In the genomic region with DNA sequence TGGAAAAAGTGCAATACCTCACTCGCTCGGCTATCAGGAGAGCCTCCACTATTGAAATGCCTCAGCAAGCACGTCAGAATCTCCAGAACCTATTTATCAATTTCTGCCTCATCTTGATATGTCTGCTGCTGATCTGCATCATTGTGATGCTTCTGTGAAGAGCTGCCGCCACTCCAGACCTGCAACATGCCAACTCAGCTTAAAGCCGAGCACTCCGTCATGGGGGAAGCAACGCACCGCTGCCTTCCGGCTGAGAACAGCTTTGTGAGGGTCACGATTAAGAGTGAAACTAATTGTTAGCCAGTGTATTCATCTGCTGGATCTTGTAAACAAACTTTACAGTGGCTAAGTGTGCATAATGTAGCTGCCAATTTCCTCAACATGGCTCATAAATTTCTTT, we compare ENCODE assay signal across 13 mouse cellular contexts. TPM values are rescaled to one million over a fixed set of nuclear protein-coding genes. Genes with fewer than 3 reads are reported as not detected.
A peak's percentile ranks its signal among the peaks of the same experiment; 100 is the strongest.
DNase-seq lines count a peak whose midpoint lies in the region; ATAC-seq and TF ChIP-seq lines count a peak whose summit lies in the region.
"Had no signal": no experiment of that assay in that cellular context is flagged by ENCODE, and none has a peak within 500 bp of the region (broad histone marks: within the 10 kb centered on the region; RNA-seq: fewer than 3 reads in every experiment).

No protein-coding gene starts in this region.

- H3K36me3 ChIP-seq in kidney, adult 2 months (ENCODE audit: control insufficient read depth, insufficient read depth, low read length), result no peaks in the 10 kb centered on the region; the same call in 1 of the 2 replicates
- peaks cover 2 to 10% of the 10 kb centered on the region in 2 experiments for H3K36me3 ChIP-seq in CH12.LX (replicated peaks in 1 of 2; ENCODE audit: control insufficient read depth in 1 of 2, insufficient read depth in 1 of 2, low read length in 1 of 2)
- H3K36me3 ChIP-seq in intestine, embryonic 16.5 days (ENCODE audit: control insufficient read depth, insufficient read depth, low read length), result no peaks in the 10 kb centered on the region

- H3K4me1 ChIP-seq in kidney, adult 2 months (ENCODE audit: control insufficient read depth, insufficient read depth, low read length), result no peaks in the 10 kb centered on the region; the same call in 1 of the 2 replicates
- peaks cover 4 to 43% of the 10 kb centered on the region in 2 experiments; a peak in 3 of 4 replicates for H3K4me1 ChIP-seq in CH12.LX (ENCODE audit: control insufficient read depth in 1 of 2, insufficient read depth in 2 of 2)
- H3K4me1 ChIP-seq in intestine, embryonic 16.5 days (ENCODE audit: control insufficient read depth, insufficient read depth, low read length), result peaks cover 9% of the 10 kb centered on the region
- H3K4me1 ChIP-seq: embryonic facial prominence, embryonic 13.5 days had no signal

- peak overlapping the region; percentile 69; the same call in 1 of the 2 replicates for H3K4me2 ChIP-seq in CH12.LX (ENCODE audit: insufficient read depth, low read depth, poor library complexity, severe bottlenecking)
- H3K4me2 ChIP-seq in intestine, embryonic 16.5 days (ENCODE audit: low read depth, low read length), result peak overlapping the region; percentile 22; the same call in 1 of the 2 replicates
- H3K4me2 ChIP-seq: embryonic facial prominence, embryonic 13.5 days; forebrain, embryonic 15.5 days had no signal

- intact Hi-C loops in left cerebral cortex, postnatal 10 days (cut with DNase I), result loop anchor here (10.0 kb wide), 1 partner anchor 251 kb away; a partner anchor contains a TSS

- peak overlapping the region; percentile 20; the same call in 1 of the 2 replicates for H3K9ac ChIP-seq in CH12.LX (ENCODE audit: insufficient read depth, low read depth)
- H3K9ac ChIP-seq in intestine, embryonic 16.5 days (ENCODE audit: low read depth, low read length), result no peak overlapping the region
- H3K9ac ChIP-seq: embryonic facial prominence, embryonic 13.5 days; forebrain, embryonic 15.5 days had no signal

- ATAC-seq in intestine, embryonic 16.5 days, result no peak
- ATAC-seq: forebrain, embryonic 15.5 days; hindbrain, embryonic 16.5 days had no signal

- peak; percentile 44; the same call in 1 of the 2 replicates for TF ChIP-seq EP300 in CH12.LX (IDR thresholded peaks at IDR 0.05; ENCODE audit: low read length)

- H3K79me2 ChIP-seq in CH12.LX (replicated peaks; ENCODE audit: control insufficient read depth, extremely low read depth, insufficient read depth, poor library complexity, severe bottlenecking), result peaks cover 11% of the 10 kb centered on the region

- TF ChIP-seq CTCF in kidney, adult 2 months (conservative IDR thresholded peaks at IDR 0.05; ENCODE audit: insufficient read depth, insufficient read length, low read depth, low read length), result no peak
- TF ChIP-seq CTCF in CH12.LX (conservative IDR thresholded peaks at IDR 0.05 in 1 of 2, IDR thresholded peaks at IDR 0.05 in 1 of 2; ENCODE audit: low read depth in 2 of 2, low read length in 2 of 2), result no peak

- no peak for TF ChIP-seq POLR2A in kidney, adult 2 months (IDR thresholded peaks at IDR 0.05; ENCODE audit: low read depth, low read length)
- no peak for TF ChIP-seq POLR2A in CH12.LX (IDR thresholded peaks at IDR 0.05; ENCODE audit: low read depth, low read length)

- peak; percentile 34 for DNase-seq in kidney, adult 2 months
- DNase-seq in kidney, postnatal 14 days, result no peak
- DNase-seq in A20 (ENCODE audit: low read depth, low spot score) (peak; percentile 85), CH12.LX (ENCODE audit: extremely low read depth) (peak; percentile 71), MN1 (ENCODE audit: low spot score) (no peak)
- DNase-seq in left cerebral cortex, postnatal 10 days (ENCODE audit: extremely low spot score in 1 of 2, low spot score in 2 of 2), result no peak
- no peak for DNase-seq in cerebellum, adult 9-11 months
- DNase-seq: cerebellum, adult 2 months had no signal

- TF ChIP-seq RAD21 in CH12.LX (IDR thresholded peaks at IDR 0.05; ENCODE audit: low read depth, low read length), result no peak

- WGBS in kidney, adult 2 months, result 42% methylated on average over 10 of the region's 10 CpGs
- 59% methylated on average over 10 of the region's 10 CpGs for WGBS in intestine, embryonic 16.5 days

- H3K27me3 ChIP-seq in kidney, adult 2 months (replicated peaks; ENCODE audit: control insufficient read depth, insufficient read depth, low read length), result no peaks in the 10 kb centered on the region
- no peaks in the 10 kb centered on the region for H3K27me3 ChIP-seq in CH12.LX (replicated peaks)
- H3K27me3 ChIP-seq in intestine, embryonic 16.5 days (replicated peaks; ENCODE audit: control insufficient read depth, insufficient read depth, low read length), result no peaks in the 10 kb centered on the region
- H3K27me3 ChIP-seq: embryonic facial prominence, embryonic 13.5 days; forebrain, embryonic 15.5 days had no signal

- dilution Hi-C loops in CH12.LX (cut with MboI; ENCODE audit: extremely low pct_ligation_motif_present, extremely low pct_unique_long_range_greater_than_20kb, low sequenced_read_pairs), result no loop called here

- H3K4me3 ChIP-seq in kidney, adult 2 months (ENCODE audit: insufficient read depth, low read depth, low read length), result peak overlapping the region; percentile 35; the same call in 1 of the 2 replicates
- H3K4me3 ChIP-seq in CH12.LX (replicated peaks in 1 of 3; ENCODE audit: low read depth in 2 of 3, low read length in 2 of 3, poor library complexity in 1 of 3), result peak overlapping the region; percentile 19 to 39 (median 27)
- H3K4me3 ChIP-seq in intestine, embryonic 16.5 days (ENCODE audit: low read length), result no peak overlapping the region
- H3K4me3 ChIP-seq: embryonic facial prominence, embryonic 13.5 days; forebrain, embryonic 15.5 days had no signal

- no peak overlapping the region for H3K27ac ChIP-seq in kidney, adult 2 months (ENCODE audit: insufficient read depth, low read depth, low read length)
- H3K27ac ChIP-seq in CH12.LX (ENCODE audit: insufficient read depth, low read depth), result no peak overlapping the region
- H3K27ac ChIP-seq in intestine, embryonic 16.5 days (ENCODE audit: low read length), result no peak overlapping the region
- H3K27ac ChIP-seq: embryonic facial prominence, embryonic 13.5 days; forebrain, embryonic 15.5 days; macrophage had no signal

- in situ Hi-C loops in CH12.LX (cut with MboI; ENCODE audit: low pct_ligation_motif_present, low pct_unique_long_range_greater_than_20kb, low sequenced_read_pairs), result loop anchor here (10.0 kb wide), 1 partner anchor 239 kb away; no protein-coding TSS in a partner anchor

- no peaks in the 10 kb centered on the region for H3K9me3 ChIP-seq in CH12.LX (replicated peaks; ENCODE audit: low read length)
- H3K9me3 ChIP-seq in intestine, embryonic 16.5 days (ENCODE audit: control insufficient read depth, low read length), result no peaks in the 10 kb centered on the region
- H3K9me3 ChIP-seq: embryonic facial prominence, embryonic 13.5 days; forebrain, embryonic 15.5 days had no signal

TF ChIP-seq in CH12.LX, 34 proteins besides CTCF, POLR2A, EP300 and RAD21:
- TF ChIP-seq BHLHE40 (IDR thresholded peaks at IDR 0.05; ENCODE audit: low read depth, low read length) (peak; percentile 51; the same call in 1 of the 2 replicates), ETS1 (conservative IDR thresholded peaks at IDR 0.05; ENCODE audit: low read depth, low read length) (peak; percentile 52; the same call in 1 of the 2 replicates), KAT2A (IDR thresholded peaks at IDR 0.05; ENCODE audit: insufficient replicate concordance, low read length) (no peak), JUN (IDR thresholded peaks at IDR 0.05; ENCODE audit: insufficient read depth, low read depth, low read length) (no peak), ZMIZ1 (IDR thresholded peaks at IDR 0.05; ENCODE audit: low read depth, low read length) (no peak), JUND (conservative IDR thresholded peaks at IDR 0.05; ENCODE audit: low read depth, low read length) (no peak), IRF4 (IDR thresholded peaks at IDR 0.05; ENCODE audit: low read depth, low read length) (peak; percentile 60), ELF1 (IDR thresholded peaks at IDR 0.05; ENCODE audit: low read depth, low read length) (peak; percentile 43; the same call in 1 of the 2 replicates), MAFK (IDR thresholded peaks at IDR 0.05; ENCODE audit: insufficient replicate concordance, low read length) (peak; percentile 91), HCFC1 (IDR thresholded peaks at IDR 0.05; ENCODE audit: low read depth, low read length) (0 out of 2 replicates have a peak, but pooled peaks have one; percentile 21), MXI1 (IDR thresholded peaks at IDR 0.05; ENCODE audit: low read depth, low read length) (no peak), MEF2A (IDR thresholded peaks at IDR 0.05; ENCODE audit: borderline replicate concordance, low read depth, low read length) (no peak), RCOR1 (conservative IDR thresholded peaks at IDR 0.05; ENCODE audit: low read depth, low read length) (no peak), NELFE (IDR thresholded peaks at IDR 0.05; ENCODE audit: low read depth, low read length) (no peak)

RNA-seq across cellular contexts. Expression of a gene that starts 6.4 kb away (rescaled TPM):
- 5.5 and 10.8 TPM in 2 replicates for polyA plus RNA-seq in kidney, adult 2 months (2012; rRNA removed)
- total RNA-seq in CH12.LX (2012; rRNA removed) (0.17 TPM in 1 of 2 replicates, not detected in the other), CH12.LX (2014; rRNA removed) (not detected in 2 replicates)
- not detected in 2 replicates for polyA plus RNA-seq in CH12.LX (2012; ENCODE audit: insufficient read length, low read depth)
- 0.91 and 1.2 TPM in 2 replicates for polyA plus RNA-seq in intestine, embryonic 16.5 days (2015; fragmentation: Nextera tagmentation; extraction: Ambion mirVana)
- 1 to 10 TPM; 1.1 to 3.1 TPM for total RNA-seq in left cerebral cortex, postnatal 10 days (2021)
- polyA plus RNA-seq: macrophage had no signal

RNA-seq across cellular contexts. Expression of a gene that starts 35.9 kb away (rescaled TPM):
- 1.7 and 2.3 TPM in 2 replicates for polyA plus RNA-seq in kidney, adult 2 months (2012; rRNA removed)
- total RNA-seq in CH12.LX (2012; rRNA removed) (4.3 and 5.7 TPM in 2 replicates), CH12.LX (2014; rRNA removed) (4.2 and 4.3 TPM in 2 replicates)
- polyA plus RNA-seq in CH12.LX (2012; ENCODE audit: insufficient read length, low read depth), result 4.4 and 5.0 TPM in 2 replicates
- polyA plus RNA-seq in intestine, embryonic 16.5 days (2015; fragmentation: Nextera tagmentation; extraction: Ambion mirVana), result 1.3 and 1.8 TPM in 2 replicates
- 10 to 100 TPM; 16.8 to 17.8 TPM for total RNA-seq in left cerebral cortex, postnatal 10 days (2021)

Comparison
In these comparisons a context has a peak if more than half of its experiments do, and no peak if none do; other contexts are left out.
1. DNase-seq: peak in kidney, adult 2 months (single experiment), A20 (single experiment) and CH12.LX (single experiment); none in kidney, postnatal 14 days (single experiment), left cerebral cortex, postnatal 10 days (0 of 2), cerebellum, adult 9-11 months (single experiment) and MN1 (single experiment).